Mouse (Mus musculus): ENCODE results near the gene Lypd1. TPM values are rescaled to one million over a fixed set of nuclear protein-coding genes. Genes with fewer than 3 reads are reported as not detected.

Lypd1 gene
- polyA plus RNA-seq, 1 experiment: 4.8 TPM

GRCm38 (mm10) chr1:125821101-125821500 lies 91.8 kb downstream of the Lypd1 start:
- no peaks in the 10 kb centered on the region for H3K4me1 ChIP-seq (replicated peaks; ENCODE audit: control insufficient read depth, insufficient read depth, low read length)
- TF ChIP-seq POLR2A (IDR thresholded peaks at IDR 0.05; ENCODE audit: control insufficient read depth, extremely low read depth, insufficient read depth, low read length, poor library complexity) (no peak), CTCF (IDR thresholded peaks at IDR 0.05; ENCODE audit: borderline replicate concordance, control insufficient read depth, extremely low read depth, insufficient read depth, low read length, poor library complexity) (no peak)
- H3K36me3 ChIP-seq (ENCODE audit: control insufficient read depth, insufficient read depth, low read length): no peaks in the 10 kb centered on the region
- no peaks in the 10 kb centered on the region for H3K27me3 ChIP-seq (ENCODE audit: control insufficient read depth, insufficient read depth, low read length)
- H3K27ac ChIP-seq (ENCODE audit: control insufficient read depth, insufficient read depth, low read length): no peak overlapping the region
- WGBS: 94% methylated on average over 7 of the region's 7 CpGs
- no peak overlapping the region for H3K4me3 ChIP-seq (ENCODE audit: control insufficient read depth, insufficient read depth, low read length)
- DNase-seq: no peak

Other genes starting within 250 kb of the Lypd1 start
- gene Gpr39, start 236.1 kb downstream of the Lypd1 start, polyA plus RNA-seq (2012; rRNA removed): 0.20 and 0.57 TPM in 2 replicates

All from thymus, adult 2 months (tissue).